Comparison of ENCODE assay signal across 8 mouse cellular contexts in the genomic region with DNA sequence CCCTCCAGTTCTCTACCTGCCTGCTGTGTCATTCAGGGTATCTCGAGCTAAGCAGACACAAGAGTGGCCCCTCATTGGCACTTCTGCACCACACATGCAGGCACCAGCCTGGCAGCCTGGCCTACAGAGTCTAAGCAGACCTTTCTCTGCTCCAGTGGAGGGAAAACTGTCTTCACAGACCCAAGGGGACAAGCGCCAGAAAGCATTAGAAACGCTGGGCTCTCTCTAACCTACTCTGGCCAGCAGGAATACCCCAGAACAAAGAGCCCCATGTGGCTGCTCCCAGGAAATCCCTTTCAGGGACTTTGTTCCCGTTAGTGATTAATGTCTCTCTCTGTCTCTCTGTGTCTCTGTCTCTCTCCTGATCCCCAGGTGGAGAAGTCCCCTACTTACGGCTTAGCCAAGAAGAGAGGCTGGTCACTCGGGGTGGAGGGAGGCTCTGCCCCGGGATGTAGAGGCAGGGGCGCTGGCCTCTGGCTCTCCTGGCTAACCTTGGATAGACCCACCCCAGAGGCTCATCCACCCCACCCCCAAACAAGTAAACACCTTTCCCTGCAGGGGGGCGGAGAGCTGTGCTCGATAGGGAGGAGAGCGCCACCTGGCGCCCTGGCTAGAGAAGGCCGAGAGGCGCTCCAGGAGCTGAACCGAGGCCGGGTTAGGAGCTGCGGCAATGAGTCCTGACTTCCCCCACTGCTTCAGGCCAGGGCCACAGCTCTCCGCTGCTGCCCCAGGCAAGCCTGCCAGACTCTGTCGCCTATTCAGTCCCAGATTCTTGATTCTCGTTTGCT. TPM values are rescaled to one million over a fixed set of nuclear protein-coding genes. Genes with fewer than 3 reads are reported as not detected.
DNase-seq lines count a peak whose midpoint lies in the region; ATAC-seq lines count a peak whose summit lies in the region.

No protein-coding gene starts in this region.

- H3K4me1 ChIP-seq in intestine, embryonic 15.5 days (replicated peaks) = peaks cover 26% of the 10 kb centered on the region

- peak overlapping the region; percentile 47 for H3K4me2 ChIP-seq in intestine, embryonic 15.5 days (replicated peaks)

- no peak overlapping the region for H3K9ac ChIP-seq in intestine, embryonic 15.5 days

- no peaks in the 10 kb centered on the region for H3K36me3 ChIP-seq in intestine, embryonic 15.5 days

- peaks cover 11% of the 10 kb centered on the region for H3K27me3 ChIP-seq in intestine, embryonic 15.5 days (replicated peaks)

- no peaks in the 10 kb centered on the region for H3K9me3 ChIP-seq in intestine, embryonic 15.5 days

- no peak overlapping the region for H3K27ac ChIP-seq in intestine, embryonic 15.5 days

- ATAC-seq in intestine, embryonic 15.5 days = peak; percentile 54
- ATAC-seq in erythroid progenitor cell, adult 5-6 weeks (replicated peaks; ENCODE audit: low FRiP score, poor library complexity, severe bottlenecking) = no peak

- 9% methylated on average over 20 of the region's 20 CpGs for WGBS in intestine, embryonic 15.5 days

- peak; percentile 85 for DNase-seq in adrenal gland, postnatal 10 days
- DNase-seq in embryo, embryonic 11.5 days (ENCODE audit: low read depth, low spot score) = peak; percentile 66
- DNase-seq in gastrocnemius, postnatal 4 days (ENCODE audit: low spot score in 2 of 2) = peak; percentile 71 to 77
- peak; percentile 81 to 91 for DNase-seq in left cerebral cortex, postnatal 10 days (ENCODE audit: extremely low spot score in 1 of 2, low spot score in 2 of 2)
- peak; percentile 91 for DNase-seq in mesoderm, embryonic 11.5 days (ENCODE audit: low read depth, low spot score)
- peak; percentile 66 for DNase-seq in skeletal muscle tissue, adult 2 months (ENCODE audit: low read depth, low spot score)

- intact Hi-C loops in left cerebral cortex, postnatal 10 days (cut with DNase I) = no loop called here

- no peak overlapping the region for H3K4me3 ChIP-seq in intestine, embryonic 15.5 days (replicated peaks)

RNA-seq across cellular contexts. Expression of a gene that starts 49.9 kb away (rescaled TPM):
- total RNA-seq in adrenal gland, postnatal 10 days (2021) = not detected
- not detected for total RNA-seq in gastrocnemius, postnatal 4 days (2021)
- not detected in 2 replicates for polyA plus RNA-seq in intestine, embryonic 15.5 days (2015; fragmentation: Nextera tagmentation; extraction: Ambion mirVana)
- total RNA-seq in left cerebral cortex, postnatal 10 days (2021) = not detected
- total RNA-seq in erythroid progenitor cell, adult 5-6 weeks (2015; ENCODE audit: low replicate concordance) = not detected in 2 replicates
- total RNA-seq in erythroid progenitor cell, adult 5-6 weeks (2017; ENCODE audit: low replicate concordance) = not detected in 2 replicates
